8 mouse cellular contexts compared by ENCODE assay signal in the genomic region with DNA sequence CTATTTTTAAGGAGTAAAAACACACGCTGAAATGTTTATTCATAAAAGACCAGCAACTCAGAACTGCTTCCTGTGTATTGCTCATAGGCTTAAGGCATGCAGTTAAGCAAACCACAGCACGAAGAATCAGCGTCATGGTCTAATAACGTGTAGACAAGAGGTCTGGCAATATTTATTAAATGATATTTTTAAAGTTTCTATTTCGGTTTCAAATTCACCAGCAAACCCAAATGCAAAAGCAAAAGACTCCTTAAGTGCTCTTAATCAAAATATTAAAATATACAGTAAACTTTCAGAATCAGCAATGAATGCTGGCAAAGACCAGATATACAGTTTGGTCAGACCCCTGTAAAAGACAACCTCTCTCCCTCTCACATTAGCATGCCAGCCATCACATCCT. TPM values are rescaled to one million over a fixed set of nuclear protein-coding genes. Genes with fewer than 3 reads are reported as not detected.
DNase-seq lines count a peak whose midpoint lies in the region; ATAC-seq and TF ChIP-seq lines count a peak whose summit lies in the region.

No protein-coding gene starts in this region.

- no peak overlapping the region for H3K9ac ChIP-seq in kidney, embryonic 14.5 days (ENCODE audit: low read depth, low read length)
- H3K9ac ChIP-seq in midbrain, postnatal 0 days (replicated peaks; ENCODE audit: low read length, poor library complexity, severe bottlenecking), result peak overlapping the region; percentile 76; the same call in 1 of the 2 replicates

- no peaks in the 10 kb centered on the region for H3K36me3 ChIP-seq in kidney, embryonic 14.5 days (ENCODE audit: control insufficient read depth, insufficient read depth, low read length)
- H3K36me3 ChIP-seq in midbrain, postnatal 0 days (ENCODE audit: insufficient read depth, low read length), result no peaks in the 10 kb centered on the region

- no peak for DNase-seq in kidney, postnatal 14 days
- DNase-seq in induced T-regulatory cell, adult 2 months (ENCODE audit: low read depth), result peak; percentile 42
- DNase-seq in midbrain, postnatal 0 days (ENCODE audit: low spot score), result no peak
- DNase-seq in layer of hippocampus, adult 11-12 months (ENCODE audit: low spot score), result no peak
- no peak for DNase-seq in Muller cell, postnatal 12 days (ENCODE audit: inconsistent ontology term)
- DNase-seq in kidney, postnatal 36 days, result no peak

- no peaks in the 10 kb centered on the region for H3K9me3 ChIP-seq in kidney, embryonic 14.5 days (ENCODE audit: control insufficient read depth, low read length)
- H3K9me3 ChIP-seq in midbrain, postnatal 0 days (ENCODE audit: low read length), result no peaks in the 10 kb centered on the region

- no peak for TF ChIP-seq CTCF in midbrain, postnatal 0 days (IDR thresholded peaks at IDR 0.05)

- H3K27ac ChIP-seq in kidney, embryonic 14.5 days (ENCODE audit: low read depth, low read length), result no peak overlapping the region
- H3K27ac ChIP-seq in brown adipose tissue, adult 24 weeks (replicated peaks; ENCODE audit: low read depth, low read length), result no peak overlapping the region
- no peak overlapping the region for H3K27ac ChIP-seq in midbrain, postnatal 0 days (ENCODE audit: low read depth, low read length)

- 65% methylated on average over 5 of the region's 5 CpGs for WGBS in kidney, embryonic 14.5 days
- 69% methylated on average over 5 of the region's 5 CpGs for WGBS in midbrain, postnatal 0 days

- no peak for ATAC-seq in kidney, embryonic 14.5 days (ENCODE audit: low FRiP score, low TSS enrichment)
- ATAC-seq in midbrain, postnatal 0 days (ENCODE audit: low FRiP score), result no peak

- peak overlapping the region; percentile 58 for H3K4me2 ChIP-seq in kidney, embryonic 14.5 days (replicated peaks; ENCODE audit: low read depth, low read length)
- peak overlapping the region; percentile 54 for H3K4me2 ChIP-seq in midbrain, postnatal 0 days (ENCODE audit: low read depth, low read length, poor library complexity, severe bottlenecking)

- H3K4me1 ChIP-seq in kidney, embryonic 14.5 days (ENCODE audit: control insufficient read depth, insufficient read depth, low read length), result no peaks in the 10 kb centered on the region; the same call in 1 of the 2 replicates
- H3K4me1 ChIP-seq in brown adipose tissue, adult 24 weeks (ENCODE audit: control insufficient read depth, insufficient read depth, insufficient read length, low read length), result no peaks in the 10 kb centered on the region; the same call in none of the 2 replicates
- H3K4me1 ChIP-seq in midbrain, postnatal 0 days (ENCODE audit: insufficient read depth, low read length), result no peaks in the 10 kb centered on the region

- peak overlapping the region; percentile 60; the same call in 1 of the 2 replicates for H3K4me3 ChIP-seq in kidney, embryonic 14.5 days (ENCODE audit: low read length)
- peak overlapping the region; percentile 80 for H3K4me3 ChIP-seq in brown adipose tissue, adult 24 weeks (ENCODE audit: insufficient read depth, low read depth, low read length)
- H3K4me3 ChIP-seq in midbrain, postnatal 0 days (ENCODE audit: low read depth, low read length), result peak overlapping the region; percentile 62

- no peaks in the 10 kb centered on the region for H3K27me3 ChIP-seq in kidney, embryonic 14.5 days (ENCODE audit: control insufficient read depth, insufficient read depth, low read length)
- no peaks in the 10 kb centered on the region for H3K27me3 ChIP-seq in midbrain, postnatal 0 days (ENCODE audit: insufficient read depth, low read length)

RNA-seq across cellular contexts. Expression of a gene that starts 1.0 kb away (rescaled TPM):
- polyA plus RNA-seq in kidney, embryonic 14.5 days (2014; fragmentation: Nextera tagmentation; extraction: Ambion mirVana), result 36.4 and 43.8 TPM in 2 replicates
- polyA plus RNA-seq in brown adipose tissue, adult 24 weeks (2012; ENCODE audit: insufficient read depth, insufficient read length, missing spikeins), result 5.4 and 6.8 TPM in 2 replicates
- 118 and 150 TPM in 2 replicates for total RNA-seq in midbrain, postnatal 0 days (2014; rRNA removed)
- 121 and 127 TPM in 2 replicates for polyA plus RNA-seq in midbrain, postnatal 0 days (2015; fragmentation: Nextera tagmentation; extraction: Ambion mirVana)
